Mouse (Mus musculus) heart, adult 2 months (tissue): ENCODE data around the gene Dnmt3b.

Experiments used
- CTCF ChIP-seq: fragments of 200-600 bp; IDR thresholded peaks from 2 replicates; pipeline ENCODE4 v1.8.1; 2022; ENCODE audit warnings: antibody characterized with exemption, mild to moderate bottlenecking, moderate library complexity
- EP300 ChIP-seq: fragments of 200-500 bp; IDR thresholded peaks from 2 replicates; pipeline ENCODE4 v1.6.1; 2011; ENCODE audit warnings: low read depth, low read length, control low read depth; ENCODE audit not compliant: insufficient read depth

DNA sequence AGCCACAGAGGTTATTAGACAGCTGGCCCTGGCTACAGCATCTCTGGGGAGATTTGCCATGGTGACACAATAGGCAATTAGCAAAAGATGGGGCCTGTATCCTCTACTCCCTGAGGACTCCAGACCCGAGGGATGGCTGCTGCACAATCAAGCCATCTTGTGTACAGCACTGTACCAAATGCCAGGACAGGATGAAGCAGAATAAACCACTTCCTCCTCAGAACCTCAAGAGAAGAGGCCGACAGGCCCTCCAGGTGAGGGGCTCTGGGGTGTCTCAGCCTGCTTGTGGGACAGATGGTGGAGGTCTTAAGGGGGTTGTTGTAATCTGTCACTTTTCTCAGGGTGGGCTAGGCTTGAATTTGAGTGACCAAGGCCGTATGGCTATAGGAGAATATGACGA is 84.8 kb downstream of the Dnmt3b start:
- no peak for TF ChIP-seq CTCF
- no peak for TF ChIP-seq EP300
